Mouse (Mus musculus) kidney, adult 8-10 months (tissue): ENCODE measurements at regions not wholly inside any gene's neighbourhood (a gene's known extent, or its start where the extent isn't known, plus 50 kb on each side); places are given as distances from the start of the nearest gene placed in this dataset.
"Not testable (repeated sequence)": the region's sequence is repeated elsewhere in the genome, so short reads cannot be mapped to it uniquely, and the experiment has no call there.

Experiments used
- DNase-seq, 2 experiments: peaks; one replicate each; pipeline ENCODE4 v3.0.0; 2022

DNA sequence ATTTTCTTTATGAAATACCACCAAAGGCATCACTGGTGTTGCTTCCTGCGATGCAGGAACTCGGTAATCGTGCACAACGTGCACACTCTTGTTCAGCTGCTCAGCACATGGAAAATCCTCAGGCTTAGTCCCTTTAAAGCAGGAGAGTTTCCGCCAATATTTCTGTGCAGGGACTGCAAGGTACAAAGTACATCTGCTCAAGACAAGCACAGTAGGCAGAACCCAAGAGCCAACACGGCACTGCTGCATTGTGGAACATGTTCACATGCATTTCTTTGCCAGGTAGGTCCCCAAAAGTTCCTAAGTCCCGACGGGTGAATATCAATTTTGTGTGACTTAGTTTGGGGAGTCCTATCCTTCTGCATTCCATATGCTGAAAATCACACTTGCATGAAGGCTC is 808.0 kb upstream of the Pou3f3 start:
- no peak for DNase-seq

- DNase-seq: no peak
These were observed 807.4 kb upstream of the Pou3f3 start for GRCm38 (mm10) chr1:41888213-41888612.

GRCm38 (mm10) chr1:41888966-41889365 is 806.6 kb upstream of the Pou3f3 start:
- peak in 1 of 2 experiments; percentile 13 for DNase-seq

DNA sequence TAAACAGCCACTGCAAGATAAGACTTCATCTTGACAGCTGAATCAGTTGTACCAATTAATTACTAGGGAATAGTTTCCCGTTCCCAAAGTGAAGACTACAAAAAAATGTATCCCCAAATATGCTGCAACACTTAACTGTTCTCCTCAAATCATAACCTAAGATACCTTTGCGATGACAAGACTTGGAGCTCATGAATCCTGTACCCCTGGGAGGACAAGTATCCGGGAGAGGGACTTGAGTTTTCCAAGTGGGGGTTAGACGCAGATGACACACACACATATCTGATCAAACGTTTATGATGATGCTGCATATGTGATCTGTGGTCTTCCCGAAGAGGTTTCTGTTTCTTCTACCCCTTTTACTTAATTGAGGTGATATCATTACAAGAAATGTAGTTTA is 805.6 kb upstream of the Pou3f3 start:
- DNase-seq: no peak

DNA sequence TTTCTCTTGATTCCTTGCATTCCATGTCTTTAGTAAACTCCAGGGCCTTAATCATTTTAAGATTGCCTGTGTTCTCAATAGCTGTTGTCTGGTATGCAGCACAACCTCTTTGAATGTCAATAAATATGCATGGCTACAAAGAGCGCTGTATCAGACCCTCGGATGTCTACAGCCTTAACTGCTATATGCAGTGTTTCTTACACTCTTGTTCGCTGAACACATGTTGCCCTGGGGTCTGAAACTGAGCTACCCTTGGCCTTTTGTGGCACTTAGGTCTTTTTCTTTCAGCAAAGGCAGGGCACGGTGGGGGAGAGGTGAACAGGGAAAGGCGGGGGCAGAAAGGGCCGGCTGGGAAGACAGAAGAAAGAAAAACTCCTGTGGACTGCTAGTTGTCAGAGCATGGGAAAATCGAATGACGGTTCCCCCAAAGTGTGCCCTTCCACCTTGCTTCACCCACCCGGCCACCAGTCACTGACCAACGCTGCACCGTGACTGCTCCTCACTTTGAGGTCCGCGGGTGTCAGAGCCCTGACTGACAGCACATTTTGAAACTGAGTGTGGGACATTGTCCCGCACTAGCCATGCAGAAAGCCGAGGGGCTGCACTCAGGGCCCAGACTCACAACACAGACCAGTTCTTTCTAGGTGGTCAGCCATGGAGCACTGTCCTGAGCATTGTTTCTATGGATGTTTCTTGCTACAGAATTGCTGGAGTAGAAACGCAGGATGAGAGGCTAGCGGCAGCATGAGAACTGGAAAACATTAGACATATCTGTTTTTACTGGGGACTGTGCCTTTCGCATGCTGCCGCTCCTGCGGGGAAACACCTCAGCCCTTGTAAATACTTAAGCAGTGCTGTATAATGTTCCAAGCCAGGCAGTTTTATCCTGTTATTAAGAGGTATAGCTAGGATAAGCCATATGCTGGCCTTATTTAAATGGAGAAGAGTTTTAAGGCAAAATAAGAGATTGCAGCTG is 804.6 kb upstream of the Pou3f3 start:
- DNase-seq: no peak

- no peak for DNase-seq
These were observed 803.8 kb upstream of the Pou3f3 start for GRCm38 (mm10) chr1:41891730-41892129.

- no peak for DNase-seq
These were observed 803.2 kb upstream of the Pou3f3 start for GRCm38 (mm10) chr1:41892376-41892775.

DNA sequence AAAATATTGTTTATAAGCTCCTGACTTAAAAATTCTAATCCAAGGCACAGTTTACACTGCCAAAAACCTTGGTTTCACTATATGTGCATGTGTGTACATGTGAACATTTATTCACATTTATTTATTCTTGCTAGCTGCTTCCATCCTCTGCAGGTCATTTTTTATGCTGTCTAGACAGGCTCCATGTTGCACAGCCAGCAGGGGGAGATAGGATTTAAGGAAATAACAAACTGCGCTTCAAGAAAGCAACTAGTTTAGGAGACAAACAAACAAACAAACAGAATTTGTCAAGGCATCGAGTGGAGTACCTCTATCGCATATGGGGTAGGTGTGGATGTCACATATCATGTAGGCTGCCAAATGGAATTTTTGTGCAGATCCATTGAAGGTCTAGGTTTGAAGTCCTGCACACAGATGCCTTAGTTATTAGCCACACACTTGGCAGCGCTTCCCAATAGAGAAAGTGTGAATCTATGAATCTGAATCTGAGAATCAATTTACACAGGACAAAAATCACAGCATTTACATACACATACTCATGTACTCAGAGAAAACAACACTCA is 797.7 kb upstream of the Pou3f3 start:
- DNase-seq: peak in 1 of 2 experiments; percentile 28

DNA sequence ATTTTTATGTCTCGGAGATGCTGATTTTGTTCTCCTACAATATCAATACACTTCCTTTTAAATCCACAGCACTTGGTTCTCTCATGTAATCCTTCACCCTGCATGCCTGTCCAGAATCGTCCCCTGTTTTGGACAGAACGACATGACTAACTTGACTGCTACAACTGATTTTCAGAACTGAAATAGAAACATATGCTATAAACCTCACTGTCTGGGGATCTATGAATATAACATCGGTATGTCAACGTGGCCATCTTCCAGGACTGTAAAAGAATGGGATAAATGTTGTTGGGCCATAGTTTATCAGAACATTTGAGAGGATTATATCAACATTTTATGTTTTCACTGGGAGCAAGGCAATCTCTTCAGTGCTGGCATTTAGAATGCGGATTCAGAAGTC is 795.2 kb upstream of the Pou3f3 start:
- DNase-seq: no peak

- no peak for DNase-seq
These were observed 789.6 kb upstream of the Pou3f3 start for GRCm38 (mm10) chr1:41905971-41906370.

DNA sequence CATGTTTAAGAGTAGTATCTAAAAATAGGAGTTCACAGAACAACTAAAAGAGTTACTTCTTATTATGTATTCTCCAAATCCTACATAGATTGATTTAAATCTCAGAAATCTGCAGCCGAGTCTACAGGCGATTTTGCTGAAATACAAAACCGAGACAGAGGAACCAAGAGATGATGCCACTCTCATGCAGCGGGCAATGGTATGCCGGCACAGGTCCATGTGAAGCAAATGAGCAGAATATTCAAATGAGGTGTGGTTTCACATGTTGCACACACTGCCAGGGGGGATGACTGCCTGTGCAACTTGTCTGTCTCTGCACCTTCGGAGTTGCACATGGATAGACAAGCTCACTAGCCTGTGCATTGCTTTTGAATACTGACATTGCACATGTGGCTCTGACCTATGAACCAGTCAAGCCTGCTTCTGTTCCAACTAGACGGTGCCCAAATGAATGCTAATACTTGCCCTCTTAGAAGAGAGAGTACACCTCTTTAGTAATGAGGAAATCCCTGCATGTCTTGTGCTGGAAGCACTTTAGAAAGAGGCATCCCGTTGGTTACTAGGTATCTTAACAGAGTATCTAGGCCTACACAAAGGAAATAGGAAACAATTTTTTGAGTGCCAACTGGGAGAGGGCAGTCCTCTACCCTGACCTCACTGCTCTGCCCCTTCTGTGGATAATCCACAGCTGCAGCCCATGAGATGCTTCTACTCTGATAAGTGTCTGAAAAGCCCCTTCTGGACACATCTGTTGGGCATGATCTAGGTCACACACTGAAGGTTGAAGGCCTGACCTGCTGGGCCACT is 787.4 kb upstream of the Pou3f3 start:
- DNase-seq: no peak

GRCm38 (mm10) chr1:41908808-41909110 is 786.8 kb upstream of the Pou3f3 start:
- DNase-seq: no peak

- DNase-seq: no peak
These were observed 785.8 kb upstream of the Pou3f3 start for GRCm38 (mm10) chr1:41909799-41910198.

DNA sequence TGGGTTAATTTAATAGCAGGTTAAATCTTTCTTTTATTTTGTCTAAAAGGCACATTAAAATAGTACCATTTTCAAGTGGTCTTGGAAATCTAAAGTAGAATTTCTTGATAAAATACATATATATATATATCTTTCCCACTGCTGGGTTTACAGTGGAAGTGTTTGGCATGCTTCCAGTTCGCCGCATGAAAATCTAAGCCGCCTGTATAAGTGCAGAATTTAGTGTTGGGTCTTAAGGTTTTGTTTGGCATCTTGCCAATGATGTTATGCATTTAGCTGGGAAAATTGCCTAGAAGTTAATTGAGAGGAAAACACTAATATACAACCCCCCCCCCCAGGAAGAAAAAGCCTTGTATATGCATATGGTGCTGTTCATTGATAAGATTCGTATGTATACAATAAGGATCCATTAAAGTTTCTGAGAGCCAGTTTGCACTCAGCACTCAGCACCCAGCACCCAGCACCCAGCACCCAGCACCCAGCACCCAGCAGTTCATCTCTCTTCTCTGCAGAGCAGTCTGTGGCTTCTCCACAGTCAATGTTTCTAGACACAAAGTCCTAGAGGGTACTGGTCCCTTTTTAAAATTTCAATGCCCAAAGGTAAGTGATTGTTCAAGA is 778.7 kb upstream of the Pou3f3 start:
- DNase-seq: no peak

GRCm38 (mm10) chr1:41917807-41918206 is 777.8 kb upstream of the Pou3f3 start:
- DNase-seq: not testable (repeated sequence)

- no peak for DNase-seq
These were observed 776.9 kb upstream of the Pou3f3 start for GRCm38 (mm10) chr1:41918394-41919262.

DNA sequence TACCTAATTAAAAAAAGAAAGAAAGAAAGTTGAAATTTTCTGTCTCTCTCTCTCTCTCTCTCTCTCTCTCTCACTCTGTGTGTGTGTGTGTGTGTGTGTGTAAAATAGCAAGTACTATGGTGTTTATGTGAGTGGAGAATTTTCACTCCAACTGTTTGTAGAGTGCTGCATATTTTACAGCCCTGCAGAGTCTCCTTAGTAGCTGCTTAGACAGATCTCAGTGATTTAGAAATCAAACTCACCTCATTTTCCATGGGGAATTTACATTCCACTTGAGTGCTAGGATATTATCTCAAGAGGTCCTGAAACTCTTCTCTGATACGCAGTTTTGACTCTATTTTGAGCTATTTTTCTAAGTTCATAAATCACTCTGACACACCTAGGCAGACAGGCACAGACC is 761.8 kb upstream of the Pou3f3 start:
- DNase-seq: no peak

DNA sequence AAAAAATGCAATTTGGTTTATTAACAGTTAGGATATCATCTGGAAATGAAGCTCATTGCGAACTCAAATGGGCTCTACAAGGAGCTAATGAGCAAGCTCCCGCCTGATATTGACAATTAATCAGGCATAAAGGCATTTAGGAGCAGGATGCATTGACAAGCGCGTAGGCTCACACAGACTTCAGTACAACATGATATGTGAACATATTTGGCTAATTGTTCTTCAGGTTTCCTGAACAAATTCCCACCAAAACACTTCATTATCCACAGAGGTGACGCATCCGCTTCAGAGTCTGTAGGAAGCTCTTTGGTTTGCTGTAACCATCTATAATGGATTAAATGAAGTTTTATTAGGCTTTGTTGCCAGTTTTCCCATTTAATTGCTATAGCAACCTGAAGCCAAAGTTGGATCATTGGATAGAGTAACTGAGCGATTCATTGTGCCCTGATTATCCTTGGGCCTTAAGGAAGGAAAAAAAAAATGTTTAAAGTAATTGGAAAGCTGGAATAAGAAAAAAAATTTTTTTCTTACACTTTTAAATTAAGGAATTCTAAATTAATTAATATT is 759.6 kb upstream of the Pou3f3 start:
- no peak for DNase-seq

- DNase-seq: peak in 1 of 2 experiments; percentile 1
These were observed 734.6 kb upstream of the Pou3f3 start for GRCm38 (mm10) chr1:41960982-41961381.

GRCm38 (mm10) chr1:41981545-41981944 is 714.0 kb upstream of the Pou3f3 start:
- no peak for DNase-seq

DNA sequence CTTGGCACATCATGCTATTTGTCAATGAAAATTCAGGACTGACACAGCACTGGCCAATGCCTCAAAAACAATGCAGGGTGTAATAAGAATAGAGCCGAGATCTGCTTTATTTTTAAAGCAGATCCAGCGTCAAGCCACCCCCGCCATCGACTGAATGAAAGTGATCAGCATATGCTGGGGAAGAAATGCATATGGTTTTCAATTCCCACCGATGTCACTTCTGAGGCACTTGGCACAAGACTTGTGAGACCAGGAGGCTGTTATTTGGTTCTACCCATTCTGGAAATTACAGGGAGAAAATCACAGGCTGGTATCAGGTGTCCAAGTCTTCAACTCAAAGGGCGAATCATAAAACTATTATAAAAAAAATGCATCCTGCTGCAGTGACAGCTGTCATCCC is 689.3 kb upstream of the Pou3f3 start:
- DNase-seq: no peak

DNA sequence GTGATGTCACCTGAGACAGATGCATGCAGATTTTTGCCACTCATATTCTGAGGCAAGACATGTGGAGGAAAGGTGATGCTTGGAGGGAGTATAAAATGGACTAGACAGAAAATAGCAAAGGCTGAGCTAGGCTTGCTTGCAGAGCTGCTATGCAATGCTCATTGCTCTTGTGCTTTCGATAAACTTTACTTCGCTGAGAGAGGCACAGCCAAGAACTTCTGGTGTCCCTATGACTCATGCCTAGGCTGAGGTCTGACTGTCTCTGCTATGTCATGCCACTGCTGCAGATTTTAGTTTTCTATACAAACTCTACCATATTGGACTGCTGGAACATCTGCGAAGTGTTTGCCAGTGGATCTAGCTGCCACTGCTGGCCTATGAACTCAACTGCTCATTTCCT is 687.5 kb upstream of the Pou3f3 start:
- DNase-seq: no peak
